Mouse (Mus musculus) spleen, embryonic (tissue): ENCODE measurements around the gene Mapk13.
"Not testable (repeated sequence)": the region's sequence is repeated elsewhere in the genome, so short reads cannot be mapped to it uniquely, and the experiment has no call there.

Experiments used
- CTCF ChIA-PET: fragments of 350-600 bp; sonication (Branson Sonifier 250); formaldehyde crosslinking; loops from one replicate; lab custom pipeline; 2022; lab: Charles Lee

The Mapk13 gene

GRCm38 (mm10) chr17:28769121-28769874 is at the start of gene Mapk13:
Gene Mapk13, plus strand, starts transcription at chr17:28769297.
- CTCF ChIA-PET: no interaction called here

GRCm38 (mm10) chr17:28725783-28726182 is 43.3 kb upstream of the Mapk13 start, which contains the start of gene AC170998.1:
Gene AC170998.1, plus strand, starts transcription at chr17:28726083.
- CTCF ChIA-PET: no interaction called here

DNA sequence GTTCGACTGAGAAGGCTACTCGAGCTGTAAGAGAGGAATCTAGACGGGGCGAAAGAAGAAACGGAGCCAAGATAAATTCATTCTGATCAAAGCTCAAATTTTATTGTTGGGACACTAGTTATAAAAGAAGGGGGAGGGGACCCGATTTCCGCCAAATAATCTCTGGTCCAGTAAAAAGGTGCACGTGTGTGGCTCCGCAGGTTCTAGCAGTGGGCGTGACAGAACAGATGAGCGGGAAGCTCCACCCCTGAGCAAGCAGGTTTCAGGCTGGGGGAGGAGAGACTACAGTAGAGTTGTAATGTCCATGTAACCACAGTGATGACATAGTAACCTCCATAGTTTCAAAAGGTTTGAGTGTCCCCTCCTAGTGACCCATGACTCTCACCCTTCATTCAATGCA is 41.6 kb upstream of the Mapk13 start:
- CTCF ChIA-PET: not testable (repeated sequence)

GRCm38 (mm10) chr17:28735317-28736105 is 33.6 kb upstream of the Mapk13 start:
- CTCF ChIA-PET: interaction anchor here (1.0 kb wide), 1 partner anchor 43 kb away, joined by 3 read pairs; no protein-coding TSS in a partner anchor

DNA sequence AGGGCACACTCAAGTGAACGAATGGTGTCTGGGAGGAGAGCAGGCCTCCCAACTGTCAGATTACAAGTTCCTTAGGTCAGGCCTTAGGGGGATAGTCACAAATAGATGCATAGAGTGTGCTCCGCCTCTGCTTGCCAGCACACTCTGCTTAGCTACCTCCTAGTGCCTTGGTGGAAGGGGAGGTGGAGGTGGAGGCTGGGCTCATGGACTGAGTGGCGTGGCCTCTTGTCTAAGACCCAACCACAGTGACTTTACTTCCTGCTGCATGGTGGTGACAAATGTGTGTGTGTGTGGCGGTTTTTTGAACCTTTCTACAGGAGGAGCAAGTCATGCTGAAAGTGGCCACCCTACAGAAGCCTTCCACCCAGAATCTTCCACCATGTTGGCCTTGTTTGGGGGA is 32.6 kb upstream of the Mapk13 start:
- CTCF ChIA-PET: no interaction called here

- CTCF ChIA-PET: interaction anchor here (0.7 kb wide), 1 partner anchor 47 kb away, joined by 8 read pairs; no protein-coding TSS in a partner anchor
Observed at GRCm38 (mm10) chr17:28737973-28738372, 31.1 kb upstream of the Mapk13 start.

DNA sequence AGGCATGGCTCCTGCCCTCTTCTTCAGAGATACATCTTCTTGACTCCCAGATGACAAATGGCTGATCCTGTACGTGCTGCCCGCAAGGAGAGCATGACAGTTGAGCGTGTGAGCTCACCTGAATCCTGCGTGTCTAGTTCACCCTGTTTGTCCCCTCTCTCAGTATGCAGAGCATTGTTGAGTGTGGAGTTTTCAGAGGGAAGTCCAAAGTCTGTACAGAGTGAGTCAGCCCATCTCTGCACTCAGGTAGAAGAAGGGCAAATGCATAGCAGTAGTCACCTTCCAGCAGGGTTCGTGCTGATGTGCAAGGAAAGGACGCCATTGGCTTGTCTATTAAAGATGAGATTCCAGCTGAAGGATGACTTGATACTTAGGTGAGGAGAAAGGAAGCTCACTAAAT is 29.9 kb upstream of the Mapk13 start:
- CTCF ChIA-PET: interaction anchor here (0.6 kb wide), 1 partner anchor 932 kb away, joined by 3 read pairs; no protein-coding TSS in a partner anchor

GRCm38 (mm10) chr17:28743145-28743866 is 25.8 kb upstream of the Mapk13 start:
- CTCF ChIA-PET: no interaction called here

DNA sequence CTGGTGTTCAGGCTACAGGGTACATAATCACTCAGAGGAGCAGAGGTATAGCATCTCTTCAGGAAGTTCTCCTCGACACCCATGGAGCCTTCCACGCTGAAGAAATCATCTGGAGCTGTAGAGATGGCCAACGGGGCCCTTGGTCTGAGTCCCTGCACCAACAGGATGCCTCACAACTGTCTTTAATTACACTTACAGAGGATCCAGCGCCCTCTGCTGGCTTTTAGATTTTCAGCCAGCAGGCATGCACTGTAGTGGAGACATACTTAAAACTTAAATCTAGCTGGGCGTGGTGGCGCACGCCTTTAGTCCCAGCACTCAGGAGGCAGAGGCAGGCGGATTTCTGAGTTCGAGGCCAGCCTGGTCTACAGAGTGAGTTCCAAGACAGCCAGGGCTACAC is 25.2 kb upstream of the Mapk13 start:
- CTCF ChIA-PET: interaction anchor here (0.6 to 0.7 kb wide), 2 partner anchors 14 to 1300 kb away, joined by 3 to 6 read pairs; no protein-coding TSS in a partner anchor

- CTCF ChIA-PET: no interaction called here
Observed at GRCm38 (mm10) chr17:28745773-28746172, 23.3 kb upstream of the Mapk13 start.

- CTCF ChIA-PET: interaction anchor here (0.7 kb wide), 1 partner anchor 1267 kb away, joined by 3 read pairs; no protein-coding TSS in a partner anchor
Observed at GRCm38 (mm10) chr17:28748001-28748400, 21.1 kb upstream of the Mapk13 start.

GRCm38 (mm10) chr17:28750580-28750979 is 18.5 kb upstream of the Mapk13 start:
- CTCF ChIA-PET: no interaction called here

DNA sequence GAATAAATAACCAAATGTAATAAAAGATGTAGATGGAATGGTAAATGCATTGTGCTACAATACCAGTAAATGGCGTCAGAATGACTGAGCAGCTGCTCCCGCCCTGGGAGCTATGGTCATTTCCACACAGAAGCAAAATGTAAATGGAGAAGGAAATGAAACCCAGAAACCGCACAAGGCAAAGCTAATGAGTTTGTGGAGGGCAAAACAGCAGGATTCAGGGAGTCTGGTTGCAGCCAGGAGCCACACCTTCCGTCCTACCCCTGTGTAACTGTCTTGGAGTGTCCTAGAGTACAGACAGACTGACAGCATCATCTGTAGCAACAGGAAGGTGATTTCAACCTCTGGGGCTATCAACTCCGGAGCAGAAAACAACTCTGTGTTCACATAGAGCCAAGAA is 12.7 kb upstream of the Mapk13 start:
- CTCF ChIA-PET: no interaction called here

GRCm38 (mm10) chr17:28757470-28757869 is 11.6 kb upstream of the Mapk13 start:
- CTCF ChIA-PET: interaction anchor here (0.6 kb wide), 1 partner anchor 19 kb away, joined by 3 read pairs; no protein-coding TSS in a partner anchor

DNA sequence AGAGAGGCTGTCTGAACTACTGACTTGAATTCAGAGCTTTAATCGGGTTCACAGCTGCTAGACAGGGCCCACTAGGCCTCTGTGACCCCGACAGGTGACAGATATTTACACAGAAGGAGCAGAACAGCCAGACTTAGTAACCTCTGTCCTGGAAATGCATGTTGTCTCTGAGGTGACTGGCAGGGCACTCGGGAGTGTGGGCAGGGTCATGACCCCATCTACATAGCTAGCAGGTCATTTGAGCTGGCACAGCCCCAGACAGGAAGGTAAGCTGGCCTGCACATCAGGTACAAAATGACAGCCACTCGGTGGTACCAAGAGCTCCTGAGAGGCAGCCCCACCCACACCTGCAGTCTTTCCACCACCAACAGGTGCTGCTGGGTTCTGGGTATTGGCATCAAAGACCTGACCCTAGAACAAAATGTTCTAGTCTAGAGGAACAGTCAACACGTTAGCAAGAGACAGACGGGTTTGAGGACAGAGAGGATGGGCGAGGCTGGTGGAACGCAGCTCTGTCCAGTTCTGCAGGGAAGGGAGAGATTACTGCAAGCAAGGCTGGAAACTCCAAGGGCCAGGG is 8.3 kb upstream of the Mapk13 start:
- CTCF ChIA-PET: interaction anchor here (1.4 kb wide), 1 partner anchor 10 kb away, joined by 10 read pairs; no protein-coding TSS in a partner anchor

- CTCF ChIA-PET: interaction anchor here (1.4 kb wide), 1 partner anchor 9 kb away, joined by 10 read pairs; no protein-coding TSS in a partner anchor
Observed at GRCm38 (mm10) chr17:28761871-28762270, 7.2 kb upstream of the Mapk13 start.

- CTCF ChIA-PET: no interaction called here
Observed at GRCm38 (mm10) chr17:28766203-28766602, 2.9 kb upstream of the Mapk13 start.

DNA sequence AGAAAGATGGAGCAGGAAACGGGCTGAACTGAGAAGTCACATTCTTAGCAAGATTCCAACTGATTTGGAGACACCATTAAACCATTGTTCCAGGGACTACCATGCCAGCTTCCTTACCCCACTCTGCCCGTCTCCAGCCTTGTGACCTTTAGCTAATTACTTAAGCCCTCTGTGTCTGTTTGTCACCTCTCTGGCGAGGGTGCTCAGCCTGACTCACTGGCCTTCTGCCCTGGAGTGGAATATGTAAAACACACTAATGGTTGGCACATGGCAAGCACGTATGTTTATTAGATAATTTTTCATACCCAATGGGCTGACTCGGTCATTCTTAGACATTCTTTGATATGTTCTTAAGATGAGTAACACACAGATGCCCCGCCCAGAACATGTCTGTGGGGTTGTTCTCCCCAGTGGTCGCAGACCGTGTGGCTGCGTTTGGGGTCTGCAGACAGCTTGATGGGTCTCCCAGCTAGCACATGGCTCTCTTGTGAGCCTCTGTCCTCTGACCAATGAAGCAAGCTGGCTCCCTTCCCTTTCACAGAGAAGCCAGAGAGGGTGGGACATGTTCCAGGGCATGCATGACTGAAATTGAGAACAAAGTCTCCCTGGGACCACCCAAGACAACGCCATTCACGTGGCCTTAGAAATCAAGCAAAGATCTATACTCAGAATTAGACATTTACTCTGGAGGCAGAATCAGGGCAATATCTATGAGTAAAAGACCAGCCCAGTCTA is 2.1 kb upstream of the Mapk13 start:
- CTCF ChIA-PET: no interaction called here

GRCm38 (mm10) chr17:28769875-28770421 is 851 bp downstream of the Mapk13 start:
- CTCF ChIA-PET: interaction anchor here (0.5 to 1.8 kb wide), 2 partner anchors 8 to 1276 kb away, joined by 6 to 10 read pairs; no protein-coding TSS in a partner anchor

DNA sequence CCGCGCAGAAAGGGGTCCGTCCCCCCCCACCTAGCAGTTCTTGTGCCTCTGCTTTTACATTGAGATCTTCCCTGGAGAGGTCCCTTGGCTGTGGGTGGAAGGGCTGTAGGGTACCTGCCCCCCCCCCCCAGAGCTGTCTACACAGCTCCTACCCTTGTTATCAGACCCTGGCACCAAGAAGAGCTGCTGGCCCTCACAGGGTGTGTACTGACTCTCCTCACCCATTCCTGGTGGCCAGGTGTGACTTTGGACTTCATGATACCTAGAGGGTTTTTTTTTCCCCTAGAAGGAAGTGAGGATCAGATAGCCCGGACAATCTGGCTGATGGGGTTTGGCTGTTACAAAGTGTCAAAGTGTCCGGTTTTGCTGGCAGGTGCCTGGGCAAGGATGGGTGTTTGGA is 2.2 kb downstream of the Mapk13 start:
- CTCF ChIA-PET: interaction anchor here (0.6 to 1.8 kb wide), 2 partner anchors 10 to 78 kb away, joined by 5 to 10 read pairs; no protein-coding TSS in a partner anchor
